Mouse (Mus musculus) embryonic fibroblast, embryonic 13.5 days (primary cell): ENCODE measurements around the gene Ccl7. TPM values are rescaled to one million over a fixed set of nuclear protein-coding genes. Genes with fewer than 3 reads are reported as not detected.

Experiments used
- H3K27ac ChIP-seq: 2 replicates; pipeline ENCODE4 v1.5.1; 2012; ENCODE audit warnings: low read length, control low read depth, inconsistent platforms; ENCODE audit not compliant: insufficient read depth
- H3K4me1 ChIP-seq: 2 replicates; pipeline ENCODE4 v1.6.1; 2011; ENCODE audit warnings: low read length; ENCODE audit not compliant: control insufficient read depth, insufficient read depth
- H3K4me3 ChIP-seq: 2 replicates; pipeline ENCODE4 v1.5.1; 2011; ENCODE audit warnings: mild to moderate bottlenecking, control low read depth, low read length; ENCODE audit not compliant: insufficient read depth
- CTCF ChIP-seq: IDR thresholded peaks from 2 replicates; pipeline ENCODE4 v1.5.1; 2011; ENCODE audit warnings: mild to moderate bottlenecking, control low read depth, low read length, moderate library complexity, borderline replicate concordance; ENCODE audit not compliant: insufficient read depth
- POLR2A ChIP-seq: IDR thresholded peaks from 2 replicates; pipeline ENCODE4 v1.6.1; 2011; ENCODE audit warnings: low read depth, mild to moderate bottlenecking, control low read depth, low read length, moderate library complexity
- polyA plus RNA-seq: library from polyadenylated mRNA; stranded (reverse); fragments of >200 nt; gene quantifications from 2 replicates; pipeline ENCODE4 v1.2.4, GENCODE M21; 2011; ENCODE audit warnings: low read depth; ENCODE audit not compliant: missing spikeins, insufficient read length

The Ccl7 gene
- polyA plus RNA-seq, 1 experiment, result 195 TPM

- no peak for TF ChIP-seq POLR2A
- TF ChIP-seq CTCF, result no peak
- no peak overlapping the region for H3K4me3 ChIP-seq
- peaks cover 31% of the 10 kb centered on the region for H3K4me1 ChIP-seq
- H3K27ac ChIP-seq, result peak overlapping the region; percentile 92
Observed at GRCm38 (mm10) chr11:82011411-82012193, 33.9 kb upstream of the Ccl7 start.

- Histone ChIP-seq H3K27ac (no peak overlapping the region), H3K4me1 (peaks cover 16% of the 10 kb centered on the region), H3K4me3 (no peak overlapping the region)
- no peak for TF ChIP-seq POLR2A
- no peak for TF ChIP-seq CTCF
Observed at GRCm38 (mm10) chr11:82013756-82014155, 31.8 kb upstream of the Ccl7 start.

GRCm38 (mm10) chr11:82015066-82015465 lies 30.4 kb upstream of the Ccl7 start:
- no peak for TF ChIP-seq POLR2A
- TF ChIP-seq CTCF, result no peak
- Histone ChIP-seq H3K4me1 (peaks cover 23% of the 10 kb centered on the region), H3K4me3 (no peak overlapping the region), H3K27ac (no peak overlapping the region)

GRCm38 (mm10) chr11:82016181-82016780 lies 29.2 kb upstream of the Ccl7 start:
- no peak for TF ChIP-seq CTCF
- no peak for TF ChIP-seq POLR2A
- H3K4me1 ChIP-seq, result peaks cover 20% of the 10 kb centered on the region
- no peak overlapping the region for H3K27ac ChIP-seq
- no peak overlapping the region for H3K4me3 ChIP-seq

- no peak for TF ChIP-seq CTCF
- no peak for TF ChIP-seq POLR2A
- H3K27ac ChIP-seq, result peak overlapping the region; percentile 30
- H3K4me1 ChIP-seq, result peaks cover 15% of the 10 kb centered on the region
- no peak overlapping the region for H3K4me3 ChIP-seq
Observed at GRCm38 (mm10) chr11:82019389-82019788, 26.1 kb upstream of the Ccl7 start.

- TF ChIP-seq POLR2A (no peak), CTCF (no peak)
- H3K4me1 ChIP-seq, result peaks cover 15% of the 10 kb centered on the region
- H3K4me3 ChIP-seq, result no peak overlapping the region
- H3K27ac ChIP-seq, result peak overlapping the region; percentile 30
Observed at GRCm38 (mm10) chr11:82019793-82020192, 25.7 kb upstream of the Ccl7 start.

- no peak overlapping the region for H3K4me3 ChIP-seq
- H3K4me1 ChIP-seq, result peaks cover 15% of the 10 kb centered on the region
- TF ChIP-seq POLR2A (no peak), CTCF (no peak)
- no peak overlapping the region for H3K27ac ChIP-seq
Observed at GRCm38 (mm10) chr11:82021406-82021805, 24.1 kb upstream of the Ccl7 start.

GRCm38 (mm10) chr11:82022504-82023056 lies 22.9 kb upstream of the Ccl7 start:
- Histone ChIP-seq H3K27ac (no peak overlapping the region), H3K4me3 (no peak overlapping the region), H3K4me1 (peaks cover 15% of the 10 kb centered on the region)
- TF ChIP-seq POLR2A (no peak), CTCF (no peak)

GRCm38 (mm10) chr11:82023769-82024168 lies 21.7 kb upstream of the Ccl7 start:
- Histone ChIP-seq H3K27ac (no peak overlapping the region), H3K4me1 (peaks cover 15% of the 10 kb centered on the region), H3K4me3 (no peak overlapping the region)
- no peak for TF ChIP-seq POLR2A
- TF ChIP-seq CTCF, result no peak

GRCm38 (mm10) chr11:82030171-82030570 lies 15.3 kb upstream of the Ccl7 start:
- H3K27ac ChIP-seq, result no peak overlapping the region
- TF ChIP-seq CTCF (no peak), POLR2A (no peak)
- H3K4me3 ChIP-seq, result no peak overlapping the region
- H3K4me1 ChIP-seq, result peaks cover 18% of the 10 kb centered on the region

- Histone ChIP-seq H3K4me1 (peaks cover 18% of the 10 kb centered on the region), H3K27ac (peak overlapping the region; percentile 91), H3K4me3 (no peak overlapping the region)
- TF ChIP-seq CTCF (no peak), POLR2A (no peak)
Observed at GRCm38 (mm10) chr11:82032136-82032535, 13.4 kb upstream of the Ccl7 start.
